Mouse (Mus musculus): ENCODE results near the gene Erbin.

Erbin gene

GRCm38 (mm10) chr13:103807464-103807863 is 112.8 kb downstream of the Erbin start:
- in situ Hi-C loops (cut with MseI, MboI) = no loop called here

- in situ Hi-C loops (cut with MseI, MboI) = no loop called here
These were observed 114.0 kb downstream of the Erbin start for GRCm38 (mm10) chr13:103806210-103806851.

- in situ Hi-C loops (cut with MseI, MboI) = no loop called here
These were observed 116.6 kb downstream of the Erbin start for GRCm38 (mm10) chr13:103803721-103804120.

GRCm38 (mm10) chr13:103801021-103801420 is 119.3 kb downstream of the Erbin start:
- in situ Hi-C loops (cut with MseI, MboI) = no loop called here

- in situ Hi-C loops (cut with MseI, MboI) = no loop called here
These were observed 125.4 kb downstream of the Erbin start for GRCm38 (mm10) chr13:103794688-103795543.

DNA sequence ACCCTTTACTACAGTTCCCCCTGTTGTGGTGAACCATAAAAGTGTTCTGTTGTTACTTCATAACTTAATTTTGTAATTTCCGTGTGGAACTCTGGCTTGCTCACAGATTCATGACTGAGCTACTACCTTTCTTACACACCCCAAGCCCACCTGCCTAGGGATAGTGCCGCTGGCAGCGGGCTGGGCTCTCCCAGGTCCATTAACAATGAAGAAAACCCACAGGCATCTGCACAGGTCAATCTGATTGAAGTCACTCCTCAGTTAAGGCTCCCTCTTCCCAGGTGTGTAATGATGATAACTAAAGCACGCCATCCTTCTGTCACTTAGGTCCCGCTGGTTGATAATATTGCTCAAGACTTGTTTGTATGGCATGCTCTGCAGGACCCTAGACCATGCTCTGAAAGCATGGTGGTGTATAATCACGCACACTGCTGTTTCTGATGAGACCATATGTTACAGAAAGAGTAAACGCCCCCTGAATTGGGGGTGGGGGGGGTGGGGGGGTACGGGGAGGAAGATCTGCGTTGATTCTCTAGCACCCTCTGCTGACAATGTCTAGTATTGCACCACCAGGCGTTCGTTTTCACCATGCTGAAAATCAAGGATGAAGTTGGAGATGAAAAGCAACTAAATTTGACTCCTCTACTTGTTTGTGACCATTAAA is 140.3 kb downstream of the Erbin start:
- in situ Hi-C loops (cut with MseI, MboI) = no loop called here

DNA sequence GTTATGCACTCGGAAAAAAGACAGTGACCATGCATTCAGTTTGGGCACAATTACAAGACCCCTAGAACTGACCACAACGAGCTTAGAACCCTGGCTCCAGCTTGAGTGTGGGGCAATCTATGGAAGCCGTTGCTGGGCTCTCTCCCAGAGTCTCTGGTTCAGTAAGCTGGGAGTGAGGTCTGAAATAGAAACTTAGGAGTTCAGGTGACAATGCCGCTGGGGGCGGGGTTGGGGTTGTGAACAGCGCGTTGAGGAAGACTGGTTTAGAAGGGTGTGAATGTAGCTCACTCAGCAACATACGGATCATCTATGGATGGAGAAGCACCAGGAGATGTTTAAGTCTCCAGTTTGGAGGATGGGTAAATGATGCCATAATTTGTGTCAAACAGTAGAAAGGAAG is 143.2 kb downstream of the Erbin start:
- in situ Hi-C loops (cut with MseI, MboI) = no loop called here

DNA sequence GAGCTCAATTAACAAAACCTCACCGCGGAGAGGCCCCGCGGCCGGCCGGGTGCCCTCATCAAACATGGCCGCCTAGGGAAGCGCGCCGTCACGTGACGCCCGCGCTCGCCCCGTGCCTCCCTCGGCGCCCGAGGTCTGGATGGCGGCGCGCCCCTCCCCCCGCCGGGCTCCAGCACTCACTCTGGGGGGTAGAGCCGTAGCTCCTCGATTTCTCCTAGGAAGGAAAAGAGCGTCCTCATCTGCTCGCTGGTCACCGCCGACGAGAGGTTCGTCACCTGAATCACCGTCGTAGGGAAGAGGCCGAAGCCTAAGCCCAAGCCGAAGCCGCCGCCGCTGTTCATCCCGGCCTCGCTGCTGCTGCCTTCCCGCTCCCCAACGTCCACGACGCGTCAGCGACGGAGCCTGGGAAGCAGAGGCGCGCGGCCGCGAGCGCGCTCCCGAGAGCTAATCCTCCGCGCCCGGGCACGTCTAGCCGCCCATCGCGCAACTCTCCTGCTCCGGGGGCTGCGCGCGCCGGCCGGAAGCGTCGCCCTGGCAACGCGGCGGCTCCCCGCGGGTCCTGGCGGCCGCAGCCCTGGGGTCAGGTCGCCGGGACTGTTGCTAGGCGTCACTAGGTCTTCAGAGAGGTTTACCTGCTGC is 146.1 kb downstream of the Erbin start, which contains the start of gene Srek1:
TSS of gene Srek1 (minus strand) at position 490 of the 639 bp plus-strand sequence.
- in situ Hi-C loops (cut with MseI, MboI) = no loop called here

GRCm38 (mm10) chr13:103773407-103774118 is 146.8 kb downstream of the Erbin start:
- in situ Hi-C loops (cut with MseI, MboI) = no loop called here

- in situ Hi-C loops (cut with MseI, MboI) = no loop called here
These were observed 147.4 kb downstream of the Erbin start for GRCm38 (mm10) chr13:103772917-103773316.

DNA sequence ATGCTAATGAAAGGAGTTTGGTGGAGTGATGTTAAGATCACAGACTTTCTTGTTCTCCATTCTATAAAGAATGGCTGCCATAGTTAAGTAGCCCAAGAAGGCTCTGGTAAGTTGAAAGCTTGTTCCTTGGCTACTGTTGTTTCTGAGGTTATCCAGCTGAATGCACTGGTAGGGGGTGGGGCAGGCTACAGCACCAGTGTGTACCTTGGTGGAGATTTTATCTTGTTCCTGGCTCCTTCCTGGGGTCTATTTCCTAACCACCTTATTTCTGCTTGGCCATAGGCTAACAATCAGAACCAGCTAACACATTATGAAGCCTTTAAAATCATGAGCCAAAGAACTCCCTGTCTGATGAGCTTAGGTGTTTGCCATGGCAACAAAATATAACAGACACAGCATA is 149.5 kb downstream of the Erbin start:
- in situ Hi-C loops (cut with MseI, MboI) = no loop called here
